Mouse (Mus musculus): Measurements from ENCODE around the gene Ntrk3. TPM values are rescaled to one million over a fixed set of nuclear protein-coding genes. Genes with fewer than 3 reads are reported as not detected.
A peak's percentile ranks its signal among the peaks of the same experiment; 100 is the strongest.

Gene Ntrk3
- polyA plus RNA-seq, 1 experiment from 2014 or later, result 2.2 TPM

- Histone ChIP-seq H3K4me3 (ENCODE audit: low read depth, low read length) (no peak overlapping the region), H3K9ac (replicated peaks; ENCODE audit: low read length) (no peak overlapping the region), H3K27me3 (ENCODE audit: control insufficient read depth, insufficient read depth, low read length) (no peaks in the 10 kb centered on the region), H3K27ac (replicated peaks; ENCODE audit: low read depth, low read length) (no peak overlapping the region), H3K4me2 (ENCODE audit: low read depth, low read length) (no peak overlapping the region), H3K9me3 (replicated peaks; ENCODE audit: control insufficient read depth, low read length) (no peaks in the 10 kb centered on the region), H3K36me3 (replicated peaks; ENCODE audit: control insufficient read depth, insufficient read depth, low read depth, low read length) (no peaks in the 10 kb centered on the region), H3K4me1 (ENCODE audit: control insufficient read depth, insufficient read depth, low read length) (no peaks in the 10 kb centered on the region)
- 92% methylated on average over 3 of the region's 3 CpGs for WGBS
- ATAC-seq (replicated peaks; ENCODE audit: insufficient number of reproducible peaks, low FRiP score, low TSS enrichment, low read depth), result no peak
- no peak for DNase-seq (ENCODE audit: low spot score)
Observed at GRCm38 (mm10) chr7:78519689-78520088, 218.1 kb downstream of the Ntrk3 start.

- no peak for ATAC-seq (replicated peaks; ENCODE audit: insufficient number of reproducible peaks, low FRiP score, low TSS enrichment, low read depth)
- DNase-seq (ENCODE audit: low spot score), result no peak
- Histone ChIP-seq H3K4me3 (ENCODE audit: low read depth, low read length) (no peak overlapping the region), H3K27ac (replicated peaks; ENCODE audit: low read depth, low read length) (no peak overlapping the region), H3K27me3 (ENCODE audit: control insufficient read depth, insufficient read depth, low read length) (no peaks in the 10 kb centered on the region), H3K4me2 (ENCODE audit: low read depth, low read length) (no peak overlapping the region), H3K36me3 (replicated peaks; ENCODE audit: control insufficient read depth, insufficient read depth, low read depth, low read length) (no peaks in the 10 kb centered on the region), H3K4me1 (ENCODE audit: control insufficient read depth, insufficient read depth, low read length) (no peaks in the 10 kb centered on the region), H3K9ac (replicated peaks; ENCODE audit: low read length) (no peak overlapping the region), H3K9me3 (replicated peaks; ENCODE audit: control insufficient read depth, low read length) (no peaks in the 10 kb centered on the region)
- 87% methylated on average over 5 of the region's 5 CpGs for WGBS
Observed at GRCm38 (mm10) chr7:78518760-78519363, 218.9 kb downstream of the Ntrk3 start.

GRCm38 (mm10) chr7:78515042-78515609 lies 222.7 kb downstream of the Ntrk3 start:
- WGBS, result 47% methylated on average over 7 of the region's 7 CpGs
- no peaks in the 10 kb centered on the region for H3K4me1 ChIP-seq (ENCODE audit: control insufficient read depth, insufficient read depth, low read length)

GRCm38 (mm10) chr7:78507032-78507611 lies 230.7 kb downstream of the Ntrk3 start:
- Histone ChIP-seq H3K9me3 (replicated peaks; ENCODE audit: control insufficient read depth, low read length) (no peaks in the 10 kb centered on the region), H3K4me2 (ENCODE audit: low read depth, low read length) (no peak overlapping the region), H3K4me3 (ENCODE audit: low read depth, low read length) (no peak overlapping the region), H3K9ac (replicated peaks; ENCODE audit: low read length) (no peak overlapping the region), H3K4me1 (ENCODE audit: control insufficient read depth, insufficient read depth, low read length) (no peaks in the 10 kb centered on the region), H3K36me3 (replicated peaks; ENCODE audit: control insufficient read depth, insufficient read depth, low read depth, low read length) (no peaks in the 10 kb centered on the region), H3K27ac (replicated peaks; ENCODE audit: low read depth, low read length) (no peak overlapping the region), H3K27me3 (ENCODE audit: control insufficient read depth, insufficient read depth, low read length) (no peaks in the 10 kb centered on the region)
- ATAC-seq (replicated peaks; ENCODE audit: insufficient number of reproducible peaks, low FRiP score, low TSS enrichment, low read depth) (no peak), DNase-seq (ENCODE audit: low spot score) (no peak)
- 82% methylated on average over 2 of the region's 2 CpGs for WGBS

More at GRCm38 (mm10) chr7:78515042-78515609, 222.7 kb downstream of the Ntrk3 start:
- Histone ChIP-seq H3K9me3 (replicated peaks; ENCODE audit: control insufficient read depth, low read length) (no peaks in the 10 kb centered on the region), H3K9ac (replicated peaks; ENCODE audit: low read length) (no peak overlapping the region), H3K27me3 (ENCODE audit: control insufficient read depth, insufficient read depth, low read length) (no peaks in the 10 kb centered on the region), H3K36me3 (replicated peaks; ENCODE audit: control insufficient read depth, insufficient read depth, low read depth, low read length) (no peaks in the 10 kb centered on the region), H3K27ac (replicated peaks; ENCODE audit: low read depth, low read length) (no peak overlapping the region), H3K4me2 (ENCODE audit: low read depth, low read length) (no peak overlapping the region), H3K4me3 (ENCODE audit: low read depth, low read length) (no peak overlapping the region)
- peak; percentile 62 for DNase-seq (ENCODE audit: low spot score)
- ATAC-seq (replicated peaks; ENCODE audit: insufficient number of reproducible peaks, low FRiP score, low TSS enrichment, low read depth), result no peak

- DNase-seq (ENCODE audit: low spot score) (no peak), ATAC-seq (replicated peaks; ENCODE audit: insufficient number of reproducible peaks, low FRiP score, low TSS enrichment, low read depth) (no peak)
- 89% methylated on average over 5 of the region's 5 CpGs for WGBS
- Histone ChIP-seq H3K36me3 (replicated peaks; ENCODE audit: control insufficient read depth, insufficient read depth, low read depth, low read length) (no peaks in the 10 kb centered on the region), H3K27me3 (ENCODE audit: control insufficient read depth, insufficient read depth, low read length) (no peaks in the 10 kb centered on the region), H3K9me3 (replicated peaks; ENCODE audit: control insufficient read depth, low read length) (no peaks in the 10 kb centered on the region), H3K9ac (replicated peaks; ENCODE audit: low read length) (no peak overlapping the region), H3K4me1 (ENCODE audit: control insufficient read depth, insufficient read depth, low read length) (no peaks in the 10 kb centered on the region), H3K4me3 (ENCODE audit: low read depth, low read length) (no peak overlapping the region), H3K4me2 (ENCODE audit: low read depth, low read length) (no peak overlapping the region), H3K27ac (replicated peaks; ENCODE audit: low read depth, low read length) (no peak overlapping the region)
Observed at GRCm38 (mm10) chr7:78500863-78501262, 236.9 kb downstream of the Ntrk3 start.

GRCm38 (mm10) chr7:78499970-78500369 lies 237.8 kb downstream of the Ntrk3 start:
- H3K27ac ChIP-seq (replicated peaks; ENCODE audit: low read depth, low read length), result no peak overlapping the region
- H3K36me3 ChIP-seq (replicated peaks; ENCODE audit: control insufficient read depth, insufficient read depth, low read depth, low read length), result no peaks in the 10 kb centered on the region
- H3K4me1 ChIP-seq (ENCODE audit: control insufficient read depth, insufficient read depth, low read length), result no peaks in the 10 kb centered on the region
- DNase-seq (ENCODE audit: low spot score) (no peak), ATAC-seq (replicated peaks; ENCODE audit: insufficient number of reproducible peaks, low FRiP score, low TSS enrichment, low read depth) (no peak)
- H3K4me3 ChIP-seq (ENCODE audit: low read depth, low read length), result no peak overlapping the region
- H3K27me3 ChIP-seq (ENCODE audit: control insufficient read depth, insufficient read depth, low read length), result no peaks in the 10 kb centered on the region
- H3K4me2 ChIP-seq (ENCODE audit: low read depth, low read length), result no peak overlapping the region
- no peaks in the 10 kb centered on the region for H3K9me3 ChIP-seq (replicated peaks; ENCODE audit: control insufficient read depth, low read length)
- H3K9ac ChIP-seq (replicated peaks; ENCODE audit: low read length), result no peak overlapping the region
- WGBS, result 71% methylated on average over 1 of the region's 1 CpGs

GRCm38 (mm10) chr7:78498356-78498755 lies 239.5 kb downstream of the Ntrk3 start:
- H3K27ac ChIP-seq (replicated peaks; ENCODE audit: low read depth, low read length), result no peak overlapping the region
- H3K36me3 ChIP-seq (replicated peaks; ENCODE audit: control insufficient read depth, insufficient read depth, low read depth, low read length), result no peaks in the 10 kb centered on the region
- ATAC-seq (replicated peaks; ENCODE audit: insufficient number of reproducible peaks, low FRiP score, low TSS enrichment, low read depth), result no peak
- WGBS, result 86% methylated on average over 4 of the region's 4 CpGs
- H3K27me3 ChIP-seq (ENCODE audit: control insufficient read depth, insufficient read depth, low read length), result no peaks in the 10 kb centered on the region
- no peaks in the 10 kb centered on the region for H3K9me3 ChIP-seq (replicated peaks; ENCODE audit: control insufficient read depth, low read length)
- no peaks in the 10 kb centered on the region for H3K4me1 ChIP-seq (ENCODE audit: control insufficient read depth, insufficient read depth, low read length)
- H3K9ac ChIP-seq (replicated peaks; ENCODE audit: low read length), result no peak overlapping the region
- no peak overlapping the region for H3K4me3 ChIP-seq (ENCODE audit: low read depth, low read length)
- H3K4me2 ChIP-seq (ENCODE audit: low read depth, low read length), result no peak overlapping the region
- DNase-seq (ENCODE audit: low spot score), result no peak

GRCm38 (mm10) chr7:78497819-78498218 lies 240.0 kb downstream of the Ntrk3 start:
- Histone ChIP-seq H3K36me3 (replicated peaks; ENCODE audit: control insufficient read depth, insufficient read depth, low read depth, low read length) (no peaks in the 10 kb centered on the region), H3K27ac (replicated peaks; ENCODE audit: low read depth, low read length) (no peak overlapping the region), H3K27me3 (ENCODE audit: control insufficient read depth, insufficient read depth, low read length) (no peaks in the 10 kb centered on the region), H3K9me3 (replicated peaks; ENCODE audit: control insufficient read depth, low read length) (no peaks in the 10 kb centered on the region), H3K4me1 (ENCODE audit: control insufficient read depth, insufficient read depth, low read length) (no peaks in the 10 kb centered on the region), H3K4me2 (ENCODE audit: low read depth, low read length) (no peak overlapping the region), H3K4me3 (ENCODE audit: low read depth, low read length) (no peak overlapping the region), H3K9ac (replicated peaks; ENCODE audit: low read length) (no peak overlapping the region)
- DNase-seq (ENCODE audit: low spot score), result peak; percentile 71
- ATAC-seq (replicated peaks; ENCODE audit: insufficient number of reproducible peaks, low FRiP score, low TSS enrichment, low read depth), result no peak
- 48% methylated on average over 7 of the region's 7 CpGs for WGBS

All from embryonic facial prominence, embryonic 11.5 days (tissue).